Mouse (Mus musculus) cerebral cortex, adult 2 months (tissue): ENCODE measurements around the gene Cutal.

Source experiments
- WGBS: fragments of 180-500 bp; shearing (Covaris S2); methylation state at CpG from one replicate; pipeline ENCODE4 v1.1.7; 2018; 5-methylcytosine and 5-hydroxymethylcytosine counted together

Cutal gene

DNA sequence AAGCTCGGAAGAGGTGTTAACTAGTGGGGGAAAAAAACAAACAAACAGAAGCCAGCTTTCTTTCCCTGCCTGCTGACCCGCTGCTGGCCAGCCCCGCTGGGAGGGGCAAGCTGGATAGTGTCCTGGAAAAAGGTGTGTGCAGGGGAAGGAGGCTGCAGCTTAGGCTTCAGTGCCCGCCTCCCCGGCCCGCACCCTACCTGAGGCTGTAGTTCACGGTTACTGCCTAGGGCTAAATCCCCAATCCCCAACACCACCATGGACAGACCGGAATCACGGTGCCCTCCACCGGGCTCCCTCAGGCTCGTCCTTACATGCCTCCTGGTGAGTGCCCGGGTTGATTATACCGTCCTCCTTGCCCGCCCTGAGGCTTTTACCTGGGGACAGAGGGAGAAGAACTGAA is at the start of gene Cutal:
Gene Cutal, plus strand, starts transcription at position 126 of the 400 bp plus-strand sequence.
- WGBS: 8% methylated on average over 14 of the region's 14 CpGs

DNA sequence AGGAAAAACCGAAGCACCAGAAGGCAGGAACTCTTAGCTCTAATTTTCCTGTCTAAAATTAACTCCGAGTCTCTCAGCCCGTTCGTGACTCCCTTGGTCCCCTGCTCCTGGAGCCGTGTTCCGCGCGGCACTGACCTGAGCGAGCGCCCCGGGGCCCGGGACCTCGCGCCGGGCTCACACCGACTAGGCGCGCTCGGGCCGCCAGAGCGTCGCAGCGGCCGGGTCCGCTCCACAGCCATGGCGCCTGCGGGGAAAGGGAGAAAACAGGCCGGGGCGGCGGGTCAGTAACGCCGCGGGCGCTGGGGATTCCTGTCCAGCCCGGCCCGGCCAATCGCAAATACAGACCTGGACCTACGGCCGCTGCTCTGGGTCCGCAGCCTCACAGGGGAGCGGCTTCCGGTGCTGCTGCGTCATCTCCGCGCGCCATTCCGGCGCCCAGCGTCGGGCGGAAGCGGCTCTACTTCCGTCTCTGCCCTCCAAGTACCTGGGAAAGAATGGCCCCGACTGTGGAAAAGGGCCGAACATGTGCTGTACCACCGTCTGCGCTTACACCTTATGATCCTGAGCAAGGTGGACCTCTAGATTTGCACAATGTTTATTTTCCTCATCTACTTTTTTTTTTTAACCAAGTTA is 48.3 kb upstream of the Cutal start, which contains the start of gene Fbxw2:
Gene Fbxw2, minus strand, starts transcription at position 485 of the 633 bp plus-strand sequence.
- WGBS: under 1% methylated on average over 57 of the region's 57 CpGs

DNA sequence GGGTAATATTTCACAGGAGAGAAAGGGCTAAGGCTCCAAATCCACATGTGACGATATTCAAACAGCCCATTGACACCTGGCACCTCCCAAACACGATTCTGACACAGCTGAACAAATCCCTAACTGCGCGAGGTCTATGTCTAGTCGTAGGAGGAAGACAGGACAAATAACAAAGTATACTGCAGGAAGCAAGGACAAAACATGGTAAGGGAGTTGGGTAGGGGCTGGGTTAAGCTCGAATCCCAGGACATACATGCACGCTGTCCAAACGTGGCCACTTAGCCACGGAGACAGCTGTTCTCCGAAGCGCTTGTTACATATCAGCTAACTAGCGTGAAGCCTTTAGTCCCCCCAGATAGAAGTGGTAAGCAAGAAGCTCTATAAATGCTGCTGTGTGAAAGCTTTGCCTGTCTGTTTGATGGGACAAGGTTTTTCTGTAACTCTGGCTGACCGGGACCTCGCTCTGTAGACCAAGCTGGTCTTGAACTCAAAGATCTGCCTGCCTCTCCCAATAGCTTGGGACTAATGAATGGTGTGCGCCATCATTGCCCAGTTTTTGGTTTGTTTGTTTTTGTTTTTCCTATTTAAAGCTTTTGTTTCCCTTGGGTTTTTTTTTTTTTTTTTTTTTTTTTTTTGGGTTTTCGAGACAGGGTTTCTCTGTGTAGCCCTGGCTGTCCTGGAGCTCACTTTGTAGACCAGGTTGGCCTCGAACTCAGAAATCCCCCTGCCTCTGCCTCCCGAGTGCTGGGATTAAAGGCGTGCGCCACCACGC is 47.5 kb upstream of the Cutal start:
- WGBS: 35% methylated on average over 20 of the region's 21 CpGs

DNA sequence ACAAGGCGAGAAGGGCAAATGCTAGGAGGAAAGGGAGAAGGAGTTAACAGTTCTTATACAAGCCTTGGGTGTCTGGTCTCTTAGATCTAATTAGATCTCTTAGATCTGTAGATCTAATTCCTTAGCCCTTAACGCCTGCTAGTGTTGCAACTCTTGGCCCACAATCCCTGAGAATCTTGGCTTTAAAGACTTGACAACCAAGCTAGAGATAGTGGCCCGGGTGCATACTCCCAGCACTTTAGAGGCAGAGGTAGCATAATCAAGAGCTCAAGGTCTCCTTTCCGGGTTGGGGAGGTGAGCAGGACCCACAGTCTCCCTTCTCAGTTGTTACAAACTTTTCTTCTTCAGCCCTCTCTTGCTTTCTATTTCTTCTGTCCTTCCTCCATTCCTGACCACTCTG is 46.6 kb upstream of the Cutal start:
- 87% methylated on average over 4 of the region's 4 CpGs for WGBS

DNA sequence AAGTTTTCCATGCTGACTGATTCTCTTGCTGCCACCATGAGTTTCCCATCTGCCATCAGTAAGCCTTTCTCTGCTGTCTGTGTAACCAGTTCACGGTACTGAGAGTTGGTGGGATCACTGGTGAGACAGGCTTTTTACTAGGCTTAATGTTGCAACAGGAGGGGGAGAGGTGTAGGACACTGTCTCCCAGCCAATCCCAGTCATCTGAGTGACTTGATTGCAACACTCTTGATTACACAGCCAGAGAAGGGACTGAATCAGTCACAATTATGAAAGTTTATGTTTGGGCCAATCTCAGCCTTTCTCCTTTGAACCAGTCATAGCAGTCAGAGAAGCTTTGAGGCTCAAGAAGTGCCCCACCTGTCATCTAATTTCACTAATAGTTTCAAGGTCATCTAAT is 46.2 kb upstream of the Cutal start:
- 87% methylated on average over 1 of the region's 1 CpGs for WGBS

DNA sequence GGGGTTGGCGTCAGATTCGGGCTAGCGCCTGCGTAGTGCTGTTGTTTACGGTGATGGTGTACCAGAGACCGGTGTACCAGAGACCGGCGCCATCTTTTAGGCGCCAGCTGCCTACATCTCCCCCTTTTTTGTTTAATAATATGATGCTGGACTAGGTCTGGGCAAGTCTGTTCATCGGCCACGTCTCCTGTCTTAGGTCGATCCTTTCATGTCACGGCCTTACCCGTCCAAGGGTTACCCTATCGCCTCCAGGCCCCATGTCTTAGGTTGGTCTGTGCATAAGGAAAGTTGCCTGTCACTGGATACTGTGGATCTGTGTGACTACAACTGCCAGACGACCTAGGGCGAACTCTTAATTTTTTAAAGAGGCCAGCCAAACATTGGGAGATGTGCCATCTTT is 44.1 kb upstream of the Cutal start:
- whole genome bisulfite sequencing: 95% methylated on average over 17 of the region's 17 CpGs

DNA sequence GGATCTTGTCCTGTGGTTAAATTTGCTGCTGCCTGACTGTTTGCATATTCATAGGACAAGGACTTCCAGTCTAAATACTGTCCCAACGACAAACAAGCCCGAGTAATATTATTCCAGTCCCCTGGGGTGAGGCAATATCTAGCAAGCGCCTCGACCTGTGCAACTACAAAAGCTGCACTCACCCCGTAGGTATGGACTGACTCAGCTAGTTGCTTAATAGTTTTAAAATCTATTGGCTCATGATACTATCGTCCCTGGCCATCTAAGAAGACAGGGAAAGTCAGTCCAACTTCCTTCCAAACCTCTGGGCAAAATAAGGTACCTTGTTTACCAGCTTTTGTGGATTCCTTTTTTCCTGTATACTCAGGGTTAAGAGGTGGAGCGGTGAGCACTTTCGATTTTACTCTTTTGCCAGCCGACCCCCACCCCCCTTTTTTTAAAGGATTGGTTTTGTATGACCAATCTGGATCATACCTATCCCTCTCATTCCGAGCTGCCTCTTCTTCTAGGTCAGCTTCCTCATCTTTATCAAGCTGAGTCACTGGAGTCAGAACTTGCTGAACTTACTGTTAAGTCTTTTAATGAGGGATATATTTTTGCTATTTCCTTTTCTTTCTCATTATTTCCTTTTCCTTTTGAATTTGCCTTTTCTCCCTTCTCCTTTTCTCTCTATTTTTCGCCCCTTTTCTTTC is 41.3 kb upstream of the Cutal start, which contains the start of gene Gm34653:
Gene Gm34653, plus strand, starts transcription at position 242 of the 692 bp plus-strand sequence.
- 74% methylated on average over 11 of the region's 11 CpGs for WGBS

DNA sequence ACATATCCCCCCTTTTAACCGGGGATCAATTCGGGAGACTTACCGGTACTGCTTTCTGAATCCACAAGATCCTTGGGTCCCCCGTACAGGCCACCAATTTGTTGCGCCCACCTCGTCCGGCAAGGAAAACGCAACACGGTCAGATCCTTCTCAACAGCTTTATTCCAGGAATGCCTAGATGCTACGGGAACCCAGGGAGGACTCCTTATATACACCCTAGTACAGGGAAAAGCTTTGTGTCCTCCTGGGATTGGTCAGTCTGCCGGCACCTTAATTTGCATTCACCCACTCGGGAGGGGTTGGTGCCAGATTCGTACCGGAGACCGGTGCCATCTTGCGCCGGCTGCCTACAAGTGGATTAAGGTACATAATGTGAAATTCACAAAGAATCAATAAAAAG is 40.6 kb upstream of the Cutal start:
- WGBS: 88% methylated on average over 17 of the region's 17 CpGs

DNA sequence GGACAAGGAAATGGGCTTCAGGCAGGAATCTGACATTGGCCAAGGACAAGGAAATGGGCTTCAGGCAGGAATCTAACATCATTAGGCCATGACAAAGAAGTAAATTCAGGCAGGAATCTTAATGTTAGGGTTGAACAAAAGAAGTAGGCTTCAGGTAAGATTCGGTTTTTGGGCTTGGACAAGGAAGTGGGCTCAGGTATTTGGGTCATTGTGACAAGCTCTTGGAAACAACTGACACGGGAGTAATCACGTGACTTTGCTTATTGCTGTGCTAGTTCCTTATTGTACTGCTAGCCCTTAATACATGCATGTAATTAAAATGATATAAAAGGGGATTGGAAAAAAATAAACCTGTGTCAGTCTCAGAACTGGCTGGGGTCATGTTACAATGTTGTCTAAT is 38.5 kb upstream of the Cutal start:
- WGBS: 67% methylated on average over 3 of the region's 3 CpGs

DNA sequence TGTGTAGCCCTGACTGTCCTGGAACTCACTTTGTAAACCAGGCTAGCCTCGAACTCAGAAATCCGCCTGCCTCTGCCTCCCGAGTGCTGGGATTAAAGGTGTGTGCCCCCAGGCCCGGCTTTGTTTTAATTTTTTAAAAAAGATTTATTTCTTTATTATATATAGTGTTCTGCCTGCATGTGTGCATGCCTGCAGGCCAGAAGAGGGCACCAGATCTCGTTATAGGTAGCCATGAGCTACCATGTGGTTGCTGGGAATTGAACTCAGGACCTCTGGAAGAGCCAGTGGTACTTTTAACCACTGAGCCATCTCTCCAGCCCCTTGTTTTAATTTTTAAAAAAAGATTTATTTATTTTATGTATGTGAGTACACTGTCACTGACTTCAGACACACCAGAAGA is 34.1 kb upstream of the Cutal start:
- WGBS: 85% methylated on average over 5 of the region's 5 CpGs

DNA sequence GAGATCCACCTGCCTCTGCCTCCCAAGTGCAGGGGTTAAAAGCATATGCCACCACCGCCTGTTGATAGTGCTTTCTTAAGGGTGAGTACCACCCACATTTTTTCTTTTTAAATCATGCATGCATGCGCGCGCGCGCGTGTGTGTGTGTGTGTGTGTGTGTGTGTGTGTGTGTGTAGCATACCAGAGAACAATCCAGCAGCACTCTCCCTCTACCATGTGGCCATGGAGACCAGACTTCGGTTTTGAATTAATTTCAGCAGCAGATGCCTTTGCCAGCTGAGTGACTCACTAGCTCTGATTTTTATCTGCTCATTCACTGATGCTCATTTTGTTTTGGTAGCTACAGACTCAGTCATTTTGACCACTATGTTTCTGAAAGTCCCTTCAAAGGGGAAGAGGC is 32.5 kb upstream of the Cutal start:
- WGBS: 47% methylated on average over 8 of the region's 8 CpGs

DNA sequence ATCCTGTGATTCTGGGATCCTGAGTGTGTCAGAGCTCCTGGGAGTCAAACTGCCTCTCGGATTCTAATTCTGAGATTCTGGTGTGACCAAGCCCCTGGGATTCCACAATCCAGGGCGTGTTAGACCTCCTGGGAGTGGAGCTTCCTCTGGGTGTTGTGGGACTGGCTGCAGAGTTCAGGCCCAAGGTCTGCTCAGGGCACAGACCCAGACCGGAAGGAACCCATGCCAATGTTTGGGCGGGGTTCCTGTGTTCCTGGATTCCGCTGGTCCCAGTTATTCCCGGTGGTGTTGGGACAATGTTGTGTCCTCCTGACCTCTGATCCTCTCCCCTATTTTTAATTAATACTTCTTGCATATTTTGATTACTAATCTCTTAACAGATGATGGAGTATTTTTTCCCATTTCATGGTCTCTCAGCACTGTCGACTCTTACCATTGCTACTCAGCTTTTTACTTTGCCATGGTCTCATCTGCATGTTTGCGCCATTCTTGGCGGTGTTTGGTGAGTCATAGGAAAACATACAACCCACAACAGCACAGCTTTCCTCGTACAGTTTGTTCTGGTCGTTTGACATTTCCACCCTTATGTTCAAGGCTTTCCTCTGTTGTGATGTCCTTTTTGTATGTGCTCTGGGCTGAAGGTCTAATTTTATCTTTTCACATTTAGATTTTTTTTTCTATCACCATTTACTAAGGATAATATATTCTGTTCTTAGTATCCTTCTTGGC is 30.8 kb upstream of the Cutal start:
- 64% methylated on average over 11 of the region's 11 CpGs for WGBS

DNA sequence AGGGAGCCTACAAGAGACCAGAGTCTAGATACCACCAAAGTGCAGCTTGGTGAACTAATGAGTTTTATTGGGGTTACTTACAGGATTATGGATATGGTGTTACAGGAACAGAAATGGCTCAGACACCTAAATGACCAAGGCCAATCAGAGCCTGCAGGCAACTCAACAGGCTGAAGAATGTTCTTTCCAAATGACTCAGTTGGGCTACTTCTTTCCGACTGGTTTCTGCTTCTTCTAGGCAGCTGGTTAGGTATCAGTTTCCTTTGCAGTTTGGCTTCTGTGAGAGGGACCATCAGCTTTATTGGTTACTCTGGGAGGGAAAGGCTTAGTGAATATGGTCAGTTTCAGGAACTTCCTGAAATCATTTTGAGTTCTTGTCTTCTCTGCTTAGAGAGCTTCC is 26.5 kb upstream of the Cutal start:
- 100% methylated on average over 1 of the region's 1 CpGs for WGBS

DNA sequence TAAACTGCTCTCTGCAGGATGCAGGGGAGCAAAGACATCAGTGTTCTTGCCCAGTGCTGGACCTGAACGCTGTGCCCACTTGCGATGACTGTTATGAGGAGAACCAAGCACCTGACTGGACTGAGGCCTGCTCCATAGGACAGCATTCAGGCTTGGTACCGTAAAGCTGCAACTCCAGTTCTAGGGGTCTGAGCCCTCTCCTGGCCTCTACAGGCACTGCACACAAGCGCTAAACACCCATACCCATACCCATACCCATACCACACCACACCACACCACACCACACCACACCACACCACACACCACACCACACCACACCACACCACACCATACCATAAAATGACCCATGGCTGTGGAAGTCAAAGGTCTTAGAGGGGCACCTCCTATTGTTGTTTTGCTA is 18.9 kb upstream of the Cutal start:
- 96% methylated on average over 4 of the region's 4 CpGs for WGBS

DNA sequence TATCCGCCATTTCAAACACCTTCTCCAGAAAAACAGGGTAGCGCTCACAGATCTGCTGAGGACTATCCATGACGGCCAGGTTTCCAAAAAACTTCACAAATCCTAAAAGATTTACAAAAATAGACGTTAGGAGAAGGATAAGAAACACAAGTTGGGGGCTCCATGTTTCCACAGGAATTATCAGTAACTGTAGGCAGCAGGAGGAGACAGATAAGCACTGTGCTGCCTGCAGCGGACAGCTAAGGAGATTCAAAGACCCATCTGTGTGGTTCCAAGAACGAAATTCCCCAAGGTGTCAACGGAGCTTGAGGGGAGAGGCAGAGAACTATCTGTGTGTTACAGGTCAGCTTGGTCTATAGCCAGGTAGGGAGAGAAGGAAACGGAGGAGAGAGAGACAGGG is 16.5 kb upstream of the Cutal start:
- 86% methylated on average over 8 of the region's 8 CpGs for WGBS

DNA sequence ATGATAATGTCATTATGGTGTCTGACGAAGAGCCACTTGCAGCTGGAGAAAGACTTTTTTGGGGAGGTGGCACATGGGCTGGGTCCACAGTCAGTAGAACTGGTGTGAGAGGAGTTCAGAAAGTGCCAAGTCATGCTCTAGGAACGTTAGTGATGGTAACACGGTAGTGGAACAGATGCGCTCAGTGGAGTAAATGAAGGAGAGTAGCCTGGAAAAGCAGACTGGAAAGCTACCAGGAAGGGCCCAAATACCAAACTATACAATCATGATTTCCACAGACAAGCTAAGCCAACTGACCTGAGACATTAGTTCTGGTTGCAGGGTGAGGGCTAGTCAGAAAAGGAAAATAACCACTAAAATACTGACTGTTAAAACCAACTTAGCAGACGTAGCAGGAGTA is 4.5 kb upstream of the Cutal start:
- 19% methylated on average over 5 of the region's 5 CpGs for WGBS

DNA sequence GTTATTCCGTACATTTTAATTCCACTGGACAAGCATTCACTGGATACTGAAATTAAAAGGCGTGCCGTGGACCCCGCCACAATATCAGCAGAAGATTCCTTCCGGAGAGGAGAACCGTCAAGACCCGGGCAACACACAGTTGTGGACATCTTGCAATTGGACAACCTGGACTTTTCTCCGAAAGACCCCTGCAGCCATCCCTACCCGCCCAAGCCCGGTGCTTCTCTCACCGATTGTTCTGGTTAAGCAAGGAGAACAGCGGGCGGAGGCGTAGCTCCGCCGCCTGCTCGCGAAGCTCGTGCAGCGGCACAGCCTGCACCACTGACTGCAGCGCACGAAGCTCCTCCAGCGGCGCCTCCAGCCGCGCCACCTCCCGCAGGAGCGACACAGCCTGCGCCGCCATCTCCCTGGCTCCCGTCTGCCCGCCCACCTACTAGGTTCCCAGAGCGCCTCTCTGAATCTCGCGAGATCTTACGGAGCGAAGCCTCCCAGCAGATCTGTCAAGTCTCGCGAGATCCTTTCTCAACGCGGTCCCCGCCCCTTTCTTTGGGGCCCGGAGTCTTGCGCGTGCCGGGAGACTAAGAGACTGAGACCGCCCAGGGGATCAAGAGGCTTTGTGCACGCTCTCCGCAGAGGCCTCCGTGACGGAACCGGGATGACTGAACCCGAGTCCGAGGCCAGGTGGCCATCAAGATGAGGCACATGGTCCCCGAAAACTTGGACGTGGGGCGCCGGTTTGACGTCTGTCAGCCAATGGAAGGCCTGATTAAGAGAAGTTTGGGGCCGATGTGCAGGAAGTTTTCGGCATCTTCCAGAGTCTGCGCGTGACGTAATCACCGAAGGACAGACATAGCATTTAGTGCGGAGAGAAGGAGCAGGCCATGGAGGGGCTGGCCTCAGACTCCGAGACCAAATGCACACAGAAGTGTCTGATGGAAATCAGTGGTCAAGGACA is 3.4 kb upstream of the Cutal start:
- under 1% methylated on average over 67 of the region's 67 CpGs for WGBS

DNA sequence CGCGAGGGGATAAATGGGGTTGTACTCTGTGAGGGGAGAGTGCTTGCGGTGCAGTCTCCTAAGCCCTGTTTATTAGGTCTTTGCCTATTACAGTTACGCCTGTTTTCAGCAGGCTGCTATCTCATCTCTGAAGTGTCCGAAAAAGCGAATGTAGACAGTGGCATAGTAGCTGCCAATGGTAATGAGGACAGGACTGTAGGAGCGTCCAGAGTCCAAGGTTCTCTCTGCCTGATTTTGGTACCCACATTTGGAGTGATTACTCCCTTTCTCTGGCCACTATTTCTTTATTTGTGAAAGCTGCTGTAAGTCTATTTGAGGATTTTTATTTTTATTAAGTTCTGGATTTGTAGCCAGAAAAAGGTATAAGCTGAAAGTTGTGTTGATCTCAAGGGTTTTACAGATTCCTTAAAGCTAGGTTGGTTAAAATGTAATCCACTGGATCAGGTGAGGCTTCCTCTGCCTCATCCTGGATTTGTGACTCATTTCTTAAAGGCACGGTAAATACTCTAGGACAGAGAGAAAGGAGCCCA is 685 bp downstream of the Cutal start, which contains the start of gene Psmd5:
Gene Psmd5, minus strand, starts transcription at position 153 of the 530 bp plus-strand sequence.
- WGBS: 23% methylated on average over 8 of the region's 8 CpGs

DNA sequence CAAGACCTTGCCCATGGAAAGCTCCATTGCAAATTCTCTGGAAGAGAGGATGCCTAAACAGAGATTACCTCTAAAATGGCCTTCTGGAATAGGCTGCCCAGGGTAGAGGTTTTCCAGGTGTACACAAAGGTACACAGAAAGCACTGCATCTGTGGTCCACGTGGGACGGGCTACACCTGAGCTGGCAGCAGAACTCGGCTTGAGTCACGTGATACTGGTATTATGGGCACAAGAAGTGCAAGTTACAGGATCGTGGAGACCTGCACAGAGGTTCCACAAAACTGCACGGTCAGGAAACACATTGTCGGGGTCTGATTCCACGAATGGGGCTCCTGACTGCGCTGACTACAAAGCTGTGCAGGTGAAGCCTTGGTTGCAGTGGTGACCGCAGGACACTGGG is 5.9 kb downstream of the Cutal start:
- 94% methylated on average over 10 of the region's 10 CpGs for WGBS

DNA sequence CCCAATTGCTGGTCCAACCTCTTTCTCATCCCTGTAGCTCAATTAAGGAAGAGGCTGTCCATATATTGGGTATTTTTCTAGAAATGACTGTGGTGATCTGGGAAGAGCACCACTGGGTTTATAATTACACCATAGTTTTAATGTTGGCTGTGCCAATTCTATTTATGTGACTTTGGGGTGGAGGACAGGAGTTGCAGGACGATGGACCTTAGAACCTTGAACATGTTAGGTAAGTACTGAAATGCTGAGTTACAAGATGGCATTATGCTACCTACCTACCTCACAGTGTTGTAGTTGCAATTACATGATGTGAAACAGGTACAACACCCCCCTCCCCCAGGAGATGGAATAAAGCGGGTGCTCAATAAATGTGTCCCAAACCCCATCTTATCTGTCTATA is 8.6 kb downstream of the Cutal start:
- 96% methylated on average over 2 of the region's 2 CpGs for WGBS

DNA sequence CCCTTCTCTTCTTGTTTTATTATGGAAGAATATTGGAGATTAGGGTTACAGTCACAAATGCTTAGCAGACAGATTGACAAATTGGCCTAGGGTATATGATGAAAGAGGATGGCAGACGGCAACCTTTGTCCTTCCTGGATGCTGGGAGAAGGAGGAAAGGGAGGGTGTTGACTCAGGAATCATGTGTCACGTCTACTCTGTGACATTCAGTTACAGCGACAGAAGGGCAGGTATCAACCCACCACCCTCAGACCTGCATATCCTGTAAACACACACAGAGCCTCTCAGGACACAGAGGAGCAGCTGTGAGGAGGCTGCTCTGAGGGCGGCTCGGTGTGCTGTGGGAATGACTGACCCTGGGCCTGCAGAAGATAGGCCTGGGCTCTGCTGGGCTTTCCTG is 9.0 kb downstream of the Cutal start:
- 77% methylated on average over 5 of the region's 5 CpGs for WGBS
